8 mouse cellular contexts compared by ENCODE assay signal in genomic region chr9:46599931-46600708, GRCm38 (mm10).
A peak's percentile ranks its signal among the peaks of the same experiment; 100 is the strongest.
DNase-seq lines count a peak whose midpoint lies in the region; ATAC-seq lines count a peak whose summit lies in the region.

No protein-coding gene starts in this region.

- H3K4me3 ChIP-seq in lung, embryonic 15.5 days = no peak overlapping the region
- H3K4me3 ChIP-seq in embryonic facial prominence, embryonic 10.5 days = no peak overlapping the region
- H3K4me3 ChIP-seq in hindbrain, embryonic 12.5 days = no peak overlapping the region

- H3K9me3 ChIP-seq in lung, embryonic 15.5 days = no peaks in the 10 kb centered on the region
- H3K9me3 ChIP-seq in embryonic facial prominence, embryonic 10.5 days = no peaks in the 10 kb centered on the region
- no peaks in the 10 kb centered on the region for H3K9me3 ChIP-seq in hindbrain, embryonic 12.5 days (replicated peaks)

- 4% methylated on average over 8 of the region's 8 CpGs for WGBS in lung, embryonic 15.5 days
- 27% methylated on average over 8 of the region's 8 CpGs for WGBS in embryonic facial prominence, embryonic 10.5 days
- 22% methylated on average over 8 of the region's 8 CpGs for WGBS in hindbrain, embryonic 12.5 days

- DNase-seq in lung, postnatal 36 days = no peak
- DNase-seq in embryonic facial prominence, embryonic 10.5 days (ENCODE audit: low spot score) = peak; percentile 40
- peak; percentile 67 for DNase-seq in left cerebral cortex, postnatal 4 days
- peak; percentile 56 for DNase-seq in testis, postnatal 10 days (ENCODE audit: low spot score)
- DNase-seq in urinary bladder, postnatal 10 days (ENCODE audit: low spot score) = no peak

- H3K27ac ChIP-seq in lung, embryonic 15.5 days = no peak overlapping the region
- peak overlapping the region; percentile 71 for H3K27ac ChIP-seq in embryonic facial prominence, embryonic 10.5 days (replicated peaks)
- H3K27ac ChIP-seq in hindbrain, embryonic 12.5 days = peak overlapping the region; percentile 44; the same call in 1 of the 2 replicates

- intact Hi-C loops in left cerebral cortex, postnatal 4 days (cut with DNase I) = no loop called here

- H3K36me3 ChIP-seq in lung, embryonic 15.5 days = no peaks in the 10 kb centered on the region
- no peaks in the 10 kb centered on the region for H3K36me3 ChIP-seq in embryonic facial prominence, embryonic 10.5 days (replicated peaks)
- H3K36me3 ChIP-seq in hindbrain, embryonic 12.5 days = no peaks in the 10 kb centered on the region

- no peak overlapping the region for H3K9ac ChIP-seq in lung, embryonic 15.5 days
- no peak overlapping the region for H3K9ac ChIP-seq in hindbrain, embryonic 12.5 days

- H3K4me1 ChIP-seq in lung, embryonic 15.5 days = peaks cover 12% of the 10 kb centered on the region; the same call in 1 of the 2 replicates
- H3K4me1 ChIP-seq in embryonic facial prominence, embryonic 10.5 days = peaks cover 42% of the 10 kb centered on the region
- peaks cover 32% of the 10 kb centered on the region for H3K4me1 ChIP-seq in hindbrain, embryonic 12.5 days

- peak; percentile 59 for ATAC-seq in lung, embryonic 15.5 days (ENCODE audit: borderline replicate concordance, extremely low read depth, low FRiP score, low TSS enrichment)
- peak; percentile 52; the same call in 1 of the 2 replicates for ATAC-seq in hindbrain, embryonic 12.5 days (ENCODE audit: low FRiP score)
- no peak for ATAC-seq in megakaryocyte progenitor cell, adult 5-6 weeks (replicated peaks; ENCODE audit: poor library complexity)

- no peaks in the 10 kb centered on the region for H3K27me3 ChIP-seq in lung, embryonic 15.5 days
- H3K27me3 ChIP-seq in embryonic facial prominence, embryonic 10.5 days (replicated peaks; ENCODE audit: low read depth, poor library complexity, severe bottlenecking) = no peaks in the 10 kb centered on the region
- H3K27me3 ChIP-seq in hindbrain, embryonic 12.5 days = peaks cover 2% of the 10 kb centered on the region; the same call in 1 of the 2 replicates

- H3K4me2 ChIP-seq in lung, embryonic 15.5 days = no peak overlapping the region
- no peak overlapping the region for H3K4me2 ChIP-seq in hindbrain, embryonic 12.5 days (replicated peaks)

Comparison
In these comparisons a context has a peak if more than half of its experiments do, and no peak if none do; other contexts are left out.
1. DNase-seq: peak in embryonic facial prominence, embryonic 10.5 days (single experiment), left cerebral cortex, postnatal 4 days (single experiment) and testis, postnatal 10 days (single experiment); none in lung, postnatal 36 days (single experiment) and urinary bladder, postnatal 10 days (single experiment).